Mouse (Mus musculus): ENCODE results near the gene Vmn1r44.
"Not testable (repeated sequence)": the region's sequence is repeated elsewhere in the genome, so short reads cannot be mapped to it uniquely, and the experiment has no call there.

Vmn1r44 gene

GRCm38 (mm10) chr6:89883360-89883759 lies at the start of gene Vmn1r44:
Gene Vmn1r44, plus strand, starts transcription at chr6:89883660.
- in situ Hi-C loops (cut with MboI; ENCODE audit: low sequenced_read_pairs), result no loop called here

DNA sequence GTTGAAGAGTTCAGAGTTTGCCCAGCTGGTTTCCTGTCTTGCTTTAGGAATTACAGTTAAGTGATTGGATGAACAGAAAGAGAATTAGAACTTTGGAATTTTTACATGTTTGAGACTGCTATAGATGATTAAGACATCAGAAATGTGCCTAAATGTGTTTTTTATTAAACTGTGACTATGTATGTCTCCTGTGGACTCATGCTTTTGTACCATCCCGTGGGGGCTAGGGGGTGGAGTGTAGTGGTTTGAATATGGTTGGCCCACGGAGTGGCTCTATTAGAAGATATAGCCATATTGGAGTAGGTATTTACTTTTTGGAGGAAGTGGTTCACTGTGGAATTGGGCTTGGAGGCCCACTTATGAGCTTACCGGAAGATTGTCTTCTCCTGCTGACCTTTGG lies 25.9 kb upstream of the Vmn1r44 start:
- in situ Hi-C loops (cut with MboI; ENCODE audit: low sequenced_read_pairs), result no loop called here

GRCm38 (mm10) chr6:89859839-89860238 lies 23.6 kb upstream of the Vmn1r44 start:
- in situ Hi-C loops (cut with MboI; ENCODE audit: low sequenced_read_pairs), result no loop called here

GRCm38 (mm10) chr6:89863792-89864191 lies 19.7 kb upstream of the Vmn1r44 start:
- in situ Hi-C loops (cut with MboI; ENCODE audit: low sequenced_read_pairs), result no loop called here

DNA sequence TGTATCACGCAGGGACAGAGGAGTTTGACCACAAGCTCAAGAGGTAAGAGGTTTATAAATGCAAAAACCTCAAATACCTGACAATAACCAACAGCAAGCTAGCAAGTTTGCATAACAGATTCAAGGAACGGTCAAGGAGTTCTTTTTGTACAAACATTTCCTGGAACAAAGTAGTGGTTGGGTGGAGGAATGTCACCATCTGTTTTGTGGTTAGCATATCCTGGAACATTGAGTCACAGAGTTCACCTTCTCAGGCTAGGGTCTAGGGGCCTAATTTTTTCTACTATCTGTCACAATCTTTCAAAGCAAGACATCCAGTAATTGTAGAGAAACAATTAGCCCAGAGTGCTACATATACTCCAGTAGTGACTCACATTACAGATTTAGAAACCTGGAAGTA lies 16.2 kb upstream of the Vmn1r44 start:
- in situ Hi-C loops (cut with MboI; ENCODE audit: low sequenced_read_pairs), result no loop called here

DNA sequence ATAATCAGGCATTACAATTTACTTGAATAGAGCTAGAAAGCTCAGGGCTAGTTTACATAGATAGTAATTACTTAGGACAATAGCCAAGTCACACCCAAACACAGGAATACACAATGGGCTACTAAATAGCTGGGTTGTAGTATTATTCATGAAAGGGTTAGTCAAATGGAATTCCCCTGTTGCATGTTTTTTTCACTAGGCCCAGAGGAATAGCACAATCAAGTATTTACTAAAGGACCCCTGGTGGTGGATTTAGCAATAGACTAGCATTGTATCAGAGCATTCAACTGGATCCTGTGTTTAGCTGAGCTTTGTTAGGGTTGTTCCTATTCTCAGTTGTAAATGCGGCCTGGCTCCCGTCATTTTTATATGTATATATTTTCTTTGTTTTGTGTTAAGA lies 15.5 kb upstream of the Vmn1r44 start:
- in situ Hi-C loops (cut with MboI; ENCODE audit: low sequenced_read_pairs), result no loop called here

DNA sequence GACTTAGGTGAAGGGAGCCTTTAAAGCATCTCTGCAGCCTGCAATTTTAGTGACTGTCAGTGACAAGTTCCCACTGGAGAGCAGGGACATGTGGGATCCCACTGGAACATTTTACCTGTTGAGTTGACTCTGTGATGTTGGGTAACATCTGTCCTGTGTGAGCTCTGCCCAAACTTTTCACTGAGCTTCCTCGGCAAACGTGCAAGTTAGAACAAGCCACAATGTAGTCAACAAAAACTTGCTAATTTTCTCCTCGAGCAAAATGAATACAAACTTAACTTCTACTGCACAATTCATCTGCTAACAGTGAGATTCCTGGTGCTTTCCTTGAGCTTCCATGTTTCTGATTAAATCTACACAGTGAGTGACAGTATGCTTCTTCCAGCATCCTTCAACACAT lies 7.1 kb upstream of the Vmn1r44 start, which contains the start of the genes Vmn1r42 and Vmn1r43:
Gene Vmn1r42 (minus strand): TSS at position 101 of the 400 bp plus-strand sequence.
Gene Vmn1r43 (minus strand): TSS at position 101 of the 400 bp plus-strand sequence.
- in situ Hi-C loops (cut with MboI; ENCODE audit: low sequenced_read_pairs), result not testable (repeated sequence)

- in situ Hi-C loops (cut with MboI; ENCODE audit: low sequenced_read_pairs), result no loop called here
Measured at GRCm38 (mm10) chr6:89876963-89877362, 6.5 kb upstream of the Vmn1r44 start.

GRCm38 (mm10) chr6:89880867-89881266 lies 2.6 kb upstream of the Vmn1r44 start:
- in situ Hi-C loops (cut with MboI; ENCODE audit: low sequenced_read_pairs), result no loop called here

DNA sequence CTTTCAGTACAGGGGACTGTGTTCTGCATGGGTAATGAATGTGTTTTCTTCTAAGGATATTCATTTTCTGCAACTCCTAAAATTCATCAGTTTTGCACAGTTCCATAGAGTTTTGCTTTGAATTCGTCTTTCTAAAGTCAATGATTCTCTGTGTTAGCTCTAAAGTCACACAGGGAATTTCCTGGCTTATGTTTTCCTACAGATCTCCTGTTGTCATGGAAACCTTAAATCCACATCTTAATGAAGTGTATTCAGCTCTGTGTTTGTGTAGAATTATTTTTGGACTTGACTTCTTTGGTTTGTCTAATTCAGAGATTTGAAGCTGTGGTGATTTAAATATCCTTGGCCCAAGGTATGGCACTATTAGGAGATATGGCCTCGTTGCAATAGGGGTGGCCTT lies 352 bp downstream of the Vmn1r44 start:
- in situ Hi-C loops (cut with MboI; ENCODE audit: low sequenced_read_pairs), result no loop called here

DNA sequence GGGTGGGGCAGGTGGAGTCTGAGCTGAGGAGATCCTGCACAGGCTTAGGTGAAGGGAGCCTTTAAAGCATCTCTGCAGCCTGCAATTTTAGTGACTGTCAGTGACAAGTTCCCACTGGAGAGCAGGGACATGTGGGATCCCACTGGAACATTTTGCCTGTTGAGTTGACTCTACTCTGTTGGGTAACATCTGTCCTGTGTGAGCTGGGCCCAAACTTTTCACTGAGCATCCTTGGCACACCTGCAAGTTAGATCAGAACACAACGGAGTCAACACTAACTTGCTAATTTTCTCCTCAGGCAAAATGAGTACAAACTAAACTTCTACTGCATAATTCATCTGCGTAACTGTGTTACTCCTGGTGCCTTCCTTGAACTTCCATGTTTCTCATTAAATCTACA lies 57.0 kb downstream of the Vmn1r44 start, which contains the start of gene Vmn1r45:
Gene Vmn1r45 (minus strand): TSS at position 101 of the 400 bp plus-strand sequence.
- in situ Hi-C loops (cut with MboI; ENCODE audit: low sequenced_read_pairs), result not testable (repeated sequence)

- in situ Hi-C loops (cut with MboI; ENCODE audit: low sequenced_read_pairs), result no loop called here
Measured at GRCm38 (mm10) chr6:89940926-89941325, 57.5 kb downstream of the Vmn1r44 start.
